Mouse (Mus musculus): Measurements from ENCODE around the gene Nt5c3b. TPM values are rescaled to one million over a fixed set of nuclear protein-coding genes. Genes with fewer than 3 reads are reported as not detected.

Gene Nt5c3b
- polyA plus RNA-seq, 1 experiment from 2014 or later: 110 TPM

DNA sequence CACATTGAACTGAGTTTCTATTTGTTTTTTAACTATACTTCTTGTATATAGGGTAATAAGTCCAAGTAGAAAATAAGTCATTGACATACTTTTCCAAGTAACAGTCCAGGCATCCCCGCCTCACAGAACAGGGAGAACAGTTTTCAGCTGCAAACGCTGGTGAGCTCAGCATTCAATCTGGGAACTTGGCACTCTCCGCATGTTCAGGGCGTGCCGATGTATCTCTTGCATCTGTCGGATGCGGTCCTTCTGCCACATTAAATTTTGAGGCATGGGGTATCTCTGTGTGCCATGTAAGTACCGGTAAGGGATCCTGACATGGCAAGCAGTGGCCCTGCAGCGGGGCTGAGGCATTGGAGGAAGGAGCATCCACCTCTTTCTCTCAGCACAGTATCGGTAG is 21.1 kb upstream of the Nt5c3b start:
- H3K27ac ChIP-seq (replicated peaks): no peak overlapping the region
- H3K36me3 ChIP-seq: peaks cover 50% of the 10 kb centered on the region
- H3K27me3 ChIP-seq: no peaks in the 10 kb centered on the region
- no peaks in the 10 kb centered on the region for H3K9me3 ChIP-seq
- no peak for ATAC-seq (ENCODE audit: low read depth)
- H3K4me3 ChIP-seq: no peak overlapping the region
- 92% methylated on average over 10 of the region's 10 CpGs for WGBS
- no peak overlapping the region for H3K4me2 ChIP-seq
- H3K4me1 ChIP-seq (replicated peaks): peaks cover 3% of the 10 kb centered on the region
- H3K9ac ChIP-seq: no peak overlapping the region

DNA sequence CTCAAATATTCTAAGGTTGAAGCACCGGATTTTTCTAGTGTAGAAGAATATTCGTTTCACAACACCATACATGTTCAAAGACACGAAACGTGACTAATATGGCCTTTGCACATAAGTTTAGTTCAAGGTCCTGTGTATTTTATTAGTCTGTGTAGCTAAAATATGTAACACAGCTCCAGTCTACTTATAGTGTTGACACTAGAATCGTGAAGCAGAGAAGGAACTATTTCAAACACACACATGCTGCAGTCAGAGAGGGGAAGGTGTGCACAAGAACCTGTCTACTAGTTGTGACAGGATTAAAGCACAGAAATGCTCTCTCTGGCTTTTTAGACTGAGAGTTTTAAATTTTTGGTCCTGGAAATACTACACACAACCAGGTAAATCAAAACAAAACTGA is 16.1 kb upstream of the Nt5c3b start:
- H3K36me3 ChIP-seq: peaks cover 47% of the 10 kb centered on the region
- H3K4me1 ChIP-seq (replicated peaks): peaks cover 3% of the 10 kb centered on the region
- H3K4me3 ChIP-seq: no peak overlapping the region
- no peak overlapping the region for H3K9ac ChIP-seq
- H3K27ac ChIP-seq (replicated peaks): no peak overlapping the region
- no peaks in the 10 kb centered on the region for H3K9me3 ChIP-seq
- ATAC-seq (ENCODE audit: low read depth): no peak
- no peak overlapping the region for H3K4me2 ChIP-seq
- no peaks in the 10 kb centered on the region for H3K27me3 ChIP-seq
- WGBS: 93% methylated on average over 5 of the region's 5 CpGs

DNA sequence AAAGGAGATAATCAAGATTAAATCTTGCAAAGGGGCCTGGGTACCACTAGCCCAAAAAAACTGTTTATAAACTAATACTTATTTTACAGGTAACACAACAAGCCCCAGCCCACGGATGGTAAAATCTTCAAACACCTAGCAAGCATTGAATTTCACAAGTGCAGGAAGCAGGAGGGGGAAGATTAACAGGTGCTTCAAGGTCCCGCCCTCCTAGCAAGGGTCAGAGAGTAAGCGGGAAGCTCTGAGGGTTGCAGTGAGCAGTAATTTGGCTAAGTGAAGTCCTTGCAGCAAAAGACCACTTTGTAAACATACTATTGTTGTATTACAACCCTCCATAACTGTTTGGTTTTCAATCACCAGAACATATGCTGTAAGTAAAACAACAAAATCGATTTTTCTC is 15.6 kb upstream of the Nt5c3b start:
- ATAC-seq (ENCODE audit: low read depth): no peak
- Histone ChIP-seq H3K4me2 (no peak overlapping the region), H3K9ac (no peak overlapping the region), H3K27ac (replicated peaks) (no peak overlapping the region), H3K27me3 (no peaks in the 10 kb centered on the region), H3K9me3 (no peaks in the 10 kb centered on the region), H3K36me3 (peaks cover 47% of the 10 kb centered on the region), H3K4me3 (no peak overlapping the region), H3K4me1 (replicated peaks) (peaks cover 3% of the 10 kb centered on the region)
- 90% methylated on average over 4 of the region's 4 CpGs for WGBS

DNA sequence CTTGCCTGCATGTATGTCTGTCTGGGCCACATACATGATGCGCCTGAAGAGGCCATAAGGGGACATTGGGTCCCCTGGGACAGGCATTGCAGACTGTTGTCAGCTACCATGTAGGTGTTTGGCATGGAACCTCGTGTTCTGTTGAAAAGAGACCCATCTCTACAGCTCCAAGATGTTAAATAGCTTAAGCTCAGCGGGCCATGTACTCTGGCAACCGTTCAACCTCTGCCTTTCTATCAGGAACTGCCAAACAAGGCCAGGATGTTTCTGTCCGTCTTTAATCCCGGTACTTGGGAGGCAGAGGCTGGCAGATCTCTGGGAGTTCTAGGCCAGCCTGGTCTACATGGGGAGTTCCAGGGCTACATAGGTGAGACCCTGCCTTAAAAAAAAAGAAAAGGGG is 1.0 kb upstream of the Nt5c3b start:
- Histone ChIP-seq H3K4me1 (replicated peaks) (peaks cover 26% of the 10 kb centered on the region), H3K36me3 (peaks cover 7% of the 10 kb centered on the region), H3K4me2 (no peak overlapping the region), H3K27me3 (no peaks in the 10 kb centered on the region), H3K9ac (no peak overlapping the region), H3K4me3 (no peak overlapping the region), H3K27ac (replicated peaks) (no peak overlapping the region), H3K9me3 (no peaks in the 10 kb centered on the region)
- ATAC-seq (ENCODE audit: low read depth): no peak
- 79% methylated on average over 6 of the region's 6 CpGs for WGBS

DNA sequence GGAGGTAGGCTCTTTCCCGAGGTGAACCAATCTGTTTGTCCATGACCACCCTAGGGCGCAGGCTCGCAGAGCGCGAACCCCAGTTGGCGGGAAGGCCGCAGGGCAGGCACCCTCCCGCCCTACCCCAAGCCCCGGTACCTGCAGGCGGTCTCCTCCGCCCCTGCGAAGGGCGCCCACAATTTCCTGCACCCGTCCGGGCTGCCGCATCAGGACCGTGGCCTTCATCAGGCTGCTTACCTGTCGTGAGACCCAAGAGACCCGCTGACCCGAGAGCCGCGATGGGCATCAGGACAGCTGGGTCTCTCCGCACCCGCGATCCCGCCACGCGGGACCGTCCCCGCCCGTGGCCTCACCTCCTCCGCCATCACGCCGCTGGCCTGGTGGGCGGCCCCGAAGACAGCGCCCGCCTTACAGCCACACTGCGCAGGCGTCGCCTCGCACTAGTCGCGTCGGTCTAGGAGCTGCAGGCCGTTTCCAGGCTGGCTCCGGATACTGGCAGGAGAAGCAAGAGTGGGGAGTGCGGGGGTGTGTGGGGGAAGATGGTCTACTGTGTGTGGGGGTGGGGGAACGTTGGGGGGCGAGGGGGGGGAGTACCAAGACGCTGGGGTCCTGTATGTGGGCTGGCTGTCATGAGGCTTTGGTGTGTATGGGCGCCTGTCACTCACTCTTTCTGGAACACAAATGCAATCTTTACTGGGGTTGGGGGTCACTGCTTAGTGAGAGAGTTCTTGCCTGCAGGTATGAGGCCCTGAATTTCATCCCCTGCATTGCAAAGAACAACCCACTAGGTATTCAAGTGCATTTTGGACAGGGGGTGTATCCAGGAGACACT is 701 bp downstream of the Nt5c3b start:
- ATAC-seq (ENCODE audit: low read depth): peak; percentile 97

DNA sequence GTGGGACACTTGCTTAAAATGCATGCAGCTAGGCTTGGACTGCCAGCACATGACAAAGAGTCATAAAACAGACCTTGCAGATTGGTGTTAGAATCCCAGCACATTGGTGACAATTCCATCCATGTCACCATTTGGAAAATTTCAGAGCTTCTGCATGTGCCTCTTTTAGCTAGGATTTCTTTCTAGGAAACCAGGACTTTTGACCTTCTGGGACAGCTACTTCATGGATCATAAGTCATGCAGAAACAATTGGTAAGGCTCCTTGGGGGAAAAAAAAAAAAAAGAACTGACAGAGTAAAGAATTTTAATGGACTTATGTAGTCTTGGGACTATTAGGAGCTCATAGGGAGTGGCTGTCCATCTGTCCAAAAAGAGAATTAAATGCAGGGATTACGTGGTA is 3.7 kb downstream of the Nt5c3b start:
- H3K4me1 ChIP-seq (replicated peaks): peaks cover 26% of the 10 kb centered on the region

More for the DNA sequence above, 701 bp downstream of the Nt5c3b start:
- H3K4me2 ChIP-seq: peak overlapping the region; percentile 65
- H3K27me3 ChIP-seq: no peaks in the 10 kb centered on the region
- peak overlapping the region; percentile 82 for H3K4me3 ChIP-seq
- H3K4me1 ChIP-seq (replicated peaks): peaks cover 26% of the 10 kb centered on the region
- H3K9me3 ChIP-seq: no peaks in the 10 kb centered on the region
- under 1% methylated on average over 52 of the region's 52 CpGs for WGBS
- H3K9ac ChIP-seq: peak overlapping the region; percentile 93
- H3K36me3 ChIP-seq: peaks cover 23% of the 10 kb centered on the region
- peak overlapping the region; percentile 49; the same call in 1 of the 2 replicates for H3K27ac ChIP-seq (replicated peaks)

DNA sequence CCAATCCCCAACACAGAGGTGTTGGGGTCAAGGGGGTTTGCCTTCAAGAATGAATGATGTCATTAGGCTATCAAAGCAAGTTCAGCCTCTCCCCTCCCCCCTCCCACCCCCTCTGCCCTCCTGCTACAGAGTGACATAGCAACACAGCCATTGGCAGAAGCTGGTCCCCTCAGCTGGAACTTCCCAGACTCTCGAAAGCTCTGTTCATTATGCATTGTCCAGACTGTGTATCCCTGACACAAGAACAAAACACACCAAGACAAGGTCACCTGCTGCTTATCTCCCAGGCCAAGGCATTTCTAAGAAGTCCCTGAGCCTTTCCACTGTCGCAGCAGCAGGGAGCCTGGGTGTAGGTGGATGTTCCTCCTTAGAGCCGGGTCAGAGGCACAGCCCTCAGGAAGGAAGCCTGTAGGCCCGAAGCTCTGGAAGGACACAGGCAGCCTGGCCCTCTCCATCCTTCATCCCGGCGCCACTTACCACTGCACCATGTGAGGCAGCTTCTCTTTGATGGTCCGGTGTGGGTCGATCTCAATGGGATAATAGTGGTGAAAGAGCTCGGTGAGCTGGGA is 5.8 kb downstream of the Nt5c3b start:
- no peak overlapping the region for H3K9ac ChIP-seq
- H3K4me3 ChIP-seq: no peak overlapping the region
- H3K36me3 ChIP-seq: peaks cover 65% of the 10 kb centered on the region
- WGBS: 40% methylated on average over 9 of the region's 9 CpGs
- no peak for ATAC-seq (ENCODE audit: low read depth)
- peaks cover 19% of the 10 kb centered on the region for H3K4me1 ChIP-seq (replicated peaks)
- no peak overlapping the region for H3K27ac ChIP-seq (replicated peaks)
- H3K27me3 ChIP-seq: no peaks in the 10 kb centered on the region
- no peak overlapping the region for H3K4me2 ChIP-seq
- H3K9me3 ChIP-seq: no peaks in the 10 kb centered on the region

More for the DNA sequence above, 3.7 kb downstream of the Nt5c3b start:
- no peaks in the 10 kb centered on the region for H3K27me3 ChIP-seq
- no peak overlapping the region for H3K4me3 ChIP-seq
- no peak overlapping the region for H3K9ac ChIP-seq
- H3K4me2 ChIP-seq: no peak overlapping the region
- H3K27ac ChIP-seq (replicated peaks): no peak overlapping the region
- 75% methylated on average over 1 of the region's 1 CpGs for WGBS
- H3K36me3 ChIP-seq: peaks cover 46% of the 10 kb centered on the region
- no peak for ATAC-seq (ENCODE audit: low read depth)
- no peaks in the 10 kb centered on the region for H3K9me3 ChIP-seq

DNA sequence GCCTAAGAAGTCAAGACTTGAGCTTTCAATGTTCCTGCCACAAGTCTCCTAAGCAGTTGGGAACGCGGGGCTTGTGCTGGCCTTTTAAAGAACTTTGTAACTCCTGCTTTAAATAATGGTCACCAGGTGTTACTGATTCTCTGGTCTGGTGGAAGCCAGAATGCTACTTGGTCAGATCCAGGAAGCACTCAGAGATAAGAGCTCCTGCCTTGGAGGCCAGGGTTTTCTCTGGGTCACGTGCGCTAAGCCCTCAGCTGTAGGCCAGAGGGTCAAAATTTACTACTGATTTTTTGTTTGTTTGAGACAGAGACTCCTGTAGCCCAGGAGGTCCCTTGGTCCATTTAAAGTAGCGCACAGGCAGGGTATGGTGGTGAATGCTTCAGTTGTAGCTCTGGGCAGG is 9.6 kb downstream of the Nt5c3b start:
- Histone ChIP-seq H3K36me3 (peaks cover 67% of the 10 kb centered on the region), H3K4me1 (replicated peaks) (0 out of 2 replicates have a peak, but pooled peaks cover 6% of the 10 kb centered on the region), H3K27ac (replicated peaks) (no peak overlapping the region), H3K9me3 (no peaks in the 10 kb centered on the region), H3K9ac (no peak overlapping the region), H3K4me3 (no peak overlapping the region), H3K27me3 (no peaks in the 10 kb centered on the region), H3K4me2 (no peak overlapping the region)
- WGBS: 92% methylated on average over 5 of the region's 5 CpGs
- ATAC-seq (ENCODE audit: low read depth): no peak

DNA sequence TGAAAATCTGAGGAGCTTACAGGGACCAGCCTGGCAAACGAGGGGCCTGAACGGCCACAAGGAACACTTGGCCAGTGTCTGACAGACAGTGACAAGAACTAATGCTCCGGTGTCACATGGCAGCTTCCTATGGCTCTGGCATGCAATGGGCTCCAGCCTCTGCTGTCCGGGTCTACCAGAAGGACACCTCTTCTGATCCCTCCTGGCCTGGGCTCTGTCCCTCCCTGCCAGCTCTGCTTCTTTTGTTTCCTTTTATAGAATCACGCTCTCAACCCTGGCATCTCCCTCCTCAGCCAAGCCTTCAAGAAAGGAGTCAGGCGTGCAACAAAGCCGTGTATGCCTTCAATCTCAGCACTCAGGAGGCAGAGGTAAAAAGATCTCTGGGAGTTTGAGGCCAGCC is 11.6 kb downstream of the Nt5c3b start:
- Histone ChIP-seq H3K4me1 (replicated peaks) (0 out of 2 replicates have a peak, but pooled peaks cover 6% of the 10 kb centered on the region), H3K9me3 (no peaks in the 10 kb centered on the region), H3K4me2 (no peak overlapping the region), H3K27me3 (no peaks in the 10 kb centered on the region), H3K4me3 (no peak overlapping the region), H3K27ac (replicated peaks) (no peak overlapping the region), H3K9ac (no peak overlapping the region), H3K36me3 (peaks cover 55% of the 10 kb centered on the region)
- WGBS: 92% methylated on average over 7 of the region's 7 CpGs
- no peak for ATAC-seq (ENCODE audit: low read depth)

DNA sequence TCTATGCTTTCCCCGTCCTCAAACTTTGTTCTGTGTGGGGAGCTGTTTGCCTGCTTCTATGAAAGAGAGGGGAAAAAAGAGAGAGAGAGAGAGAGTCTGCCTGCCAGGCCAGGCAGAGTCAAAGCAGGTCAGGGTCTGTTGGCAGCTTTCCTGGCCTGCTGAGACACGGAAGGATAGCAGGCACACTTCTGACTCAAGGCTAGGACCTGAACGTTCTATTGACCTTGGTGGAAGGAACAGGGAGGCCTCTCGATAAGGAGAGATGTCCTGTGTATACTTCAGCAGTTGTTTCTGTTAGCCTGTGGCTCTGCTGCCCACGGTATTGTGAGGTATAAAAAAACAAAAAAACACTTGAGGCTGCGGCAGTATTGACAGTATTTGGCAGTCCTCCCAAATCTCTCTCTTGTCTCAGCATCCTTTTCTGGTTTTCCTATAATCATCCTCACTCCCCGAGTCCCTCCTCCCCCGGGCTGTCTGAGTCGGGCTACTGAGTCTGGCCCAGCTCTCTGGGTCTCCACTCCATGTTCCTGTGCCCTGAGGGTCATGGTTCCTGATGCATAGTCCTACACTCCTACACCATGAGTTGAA is 12.9 kb downstream of the Nt5c3b start:
- Histone ChIP-seq H3K9ac (no peak overlapping the region), H3K27me3 (no peaks in the 10 kb centered on the region), H3K4me1 (replicated peaks) (0 out of 2 replicates have a peak, but pooled peaks cover 6% of the 10 kb centered on the region), H3K4me2 (no peak overlapping the region), H3K4me3 (no peak overlapping the region), H3K36me3 (peaks cover 47% of the 10 kb centered on the region), H3K9me3 (no peaks in the 10 kb centered on the region), H3K27ac (replicated peaks) (peak overlapping the region; percentile 33; the same call in 1 of the 2 replicates)
- ATAC-seq (ENCODE audit: low read depth): no peak; the same call in 1 of the 2 replicates
- 61% methylated on average over 9 of the region's 9 CpGs for WGBS

DNA sequence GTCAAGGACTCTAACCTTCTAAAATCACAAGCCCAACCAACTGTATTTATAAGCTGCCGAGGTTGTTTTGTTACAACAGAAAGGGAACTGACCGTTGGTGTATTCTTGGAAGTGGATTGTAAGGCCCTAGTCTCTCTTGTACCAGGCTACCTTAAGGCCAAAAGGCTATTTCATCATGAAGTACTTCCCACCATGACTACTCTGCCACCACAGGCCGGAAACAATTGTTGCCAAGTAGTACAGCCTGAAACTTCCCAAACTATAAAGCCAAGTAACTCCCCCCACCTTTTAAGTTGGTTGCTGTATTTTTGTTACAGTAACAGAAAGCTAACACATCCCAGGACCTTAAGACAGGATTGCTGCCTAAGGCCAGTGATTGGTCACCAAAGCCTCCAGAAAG is 14.8 kb downstream of the Nt5c3b start:
- Histone ChIP-seq H3K36me3 (peaks cover 30% of the 10 kb centered on the region), H3K9ac (no peak overlapping the region), H3K4me3 (no peak overlapping the region), H3K4me1 (replicated peaks) (0 out of 2 replicates have a peak, but pooled peaks cover 6% of the 10 kb centered on the region), H3K27ac (replicated peaks) (no peak overlapping the region), H3K9me3 (no peaks in the 10 kb centered on the region), H3K4me2 (no peak overlapping the region), H3K27me3 (no peaks in the 10 kb centered on the region)
- 89% methylated on average over 3 of the region's 3 CpGs for WGBS
- no peak for ATAC-seq (ENCODE audit: low read depth)

DNA sequence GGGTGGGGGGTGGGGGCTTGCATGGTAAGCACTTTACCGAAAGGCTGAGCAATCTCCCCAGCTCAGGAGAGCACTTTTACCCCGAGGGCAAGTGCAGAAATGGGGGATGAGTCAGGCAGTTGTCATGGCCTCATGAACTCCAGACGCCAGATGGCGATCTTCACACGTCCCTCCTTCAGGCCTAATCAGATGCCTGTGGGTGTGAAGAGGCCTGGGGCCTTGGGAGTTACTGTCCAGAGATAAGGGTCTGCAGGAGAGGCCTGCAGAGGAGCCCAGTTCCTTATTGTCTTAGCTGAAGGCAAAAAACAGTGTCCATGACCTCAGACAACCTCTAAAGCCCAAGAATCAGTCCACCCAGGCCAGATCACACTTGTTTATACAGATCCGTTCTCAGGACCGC is 15.8 kb downstream of the Nt5c3b start:
- Histone ChIP-seq H3K4me2 (no peak overlapping the region), H3K4me1 (replicated peaks) (0 out of 2 replicates have a peak, but pooled peaks cover 6% of the 10 kb centered on the region), H3K9ac (no peak overlapping the region), H3K9me3 (no peaks in the 10 kb centered on the region), H3K27me3 (no peaks in the 10 kb centered on the region), H3K27ac (replicated peaks) (no peak overlapping the region), H3K36me3 (peaks cover 21% of the 10 kb centered on the region), H3K4me3 (no peak overlapping the region)
- no peak for ATAC-seq (ENCODE audit: low read depth)
- 31% methylated on average over 7 of the region's 7 CpGs for WGBS
